Mouse (Mus musculus) ES-E14 (cell line): ENCODE results near the gene Rapgef3.

ENCODE experiments used
- MAFK ChIP-seq: IDR thresholded peaks from 2 replicates; pipeline ENCODE4 v1.6.1; 2014; ENCODE audit warnings: mild to moderate bottlenecking, low read depth, low read length, inconsistent platforms; ENCODE audit not compliant: insufficient read depth
- ZC3H11A ChIP-seq: IDR thresholded peaks from 2 replicates; pipeline ENCODE4 v1.6.1; 2012; ENCODE audit warnings: low read depth, mild to moderate bottlenecking, inconsistent platforms, low read length, borderline replicate concordance
- ZNF384 ChIP-seq: IDR thresholded peaks from 2 replicates; pipeline ENCODE4 v1.6.1; 2012; ENCODE audit warnings: low read depth, low read length, inconsistent platforms

- TF ChIP-seq ZNF384 (no peak), ZC3H11A (no peak), MAFK (no peak)
Observed at GRCm38 (mm10) chr15:97798134-97798533, 30.4 kb upstream of the Rapgef3 start.
